Mouse (Mus musculus): ENCODE measurements around the gene Paip2b. TPM values are rescaled to one million over a fixed set of nuclear protein-coding genes. Genes with fewer than 3 reads are reported as not detected.
A peak's percentile ranks its signal among the peaks of the same experiment; 100 is the strongest.

Gene Paip2b
- polyA plus RNA-seq (2014; fragmentation: Nextera tagmentation; extraction: Ambion mirVana): 17.2 and 17.3 TPM in 2 replicates

- WGBS: 0% methylated on average over 24 of the region's 37 CpGs
- Histone ChIP-seq H3K36me3 (ENCODE audit: control insufficient read depth, insufficient read depth, low read length) (peaks cover 4% of the 10 kb centered on the region; the same call in 1 of the 2 replicates), H3K4me1 (ENCODE audit: control insufficient read depth, insufficient read depth, low read length) (peaks cover 5% of the 10 kb centered on the region; the same call in 1 of the 2 replicates), H3K9ac (ENCODE audit: low read depth, low read length) (peak within 1 kb of the TSS; percentile 84), H3K4me3 (ENCODE audit: low read depth, low read length) (peak within 1 kb of the TSS; percentile 73), H3K9me3 (ENCODE audit: control insufficient read depth, low read length) (no peaks in the 10 kb centered on the region), H3K27me3 (replicated peaks; ENCODE audit: control insufficient read depth, insufficient read depth, low read length) (no peaks in the 10 kb centered on the region), H3K4me2 (ENCODE audit: low read depth, low read length) (peak within 1 kb of the TSS; percentile 66), H3K27ac (replicated peaks; ENCODE audit: low read depth, low read length) (peak within 1 kb of the TSS; percentile 86)
- DNase-seq (ENCODE audit: low spot score) (peak; percentile 100), ATAC-seq (ENCODE audit: low read depth) (peak; percentile 99)
Measured at GRCm38 (mm10) chr6:83831606-83832123, at the start of gene Paip2b. Gene Paip2b (minus strand): TSS chr6:83831741.

- peak overlapping the region; percentile 12; the same call in 1 of the 2 replicates for H3K4me3 ChIP-seq (ENCODE audit: low read depth, low read length)
- H3K4me1 ChIP-seq (ENCODE audit: control insufficient read depth, insufficient read depth, low read length): no peaks in the 10 kb centered on the region
- ATAC-seq (ENCODE audit: low read depth) (no peak), DNase-seq (ENCODE audit: low spot score) (peak; percentile 75)
- H3K9me3 ChIP-seq (ENCODE audit: control insufficient read depth, low read length): no peaks in the 10 kb centered on the region
- no peak overlapping the region for H3K27ac ChIP-seq (replicated peaks; ENCODE audit: low read depth, low read length)
- peak overlapping the region; percentile 35 for H3K9ac ChIP-seq (ENCODE audit: low read depth, low read length)
- peak overlapping the region; percentile 16; the same call in 1 of the 2 replicates for H3K4me2 ChIP-seq (ENCODE audit: low read depth, low read length)
- 1% methylated on average over 4 of the region's 4 CpGs for WGBS
- H3K27me3 ChIP-seq (replicated peaks; ENCODE audit: control insufficient read depth, insufficient read depth, low read length): no peaks in the 10 kb centered on the region
- H3K36me3 ChIP-seq (ENCODE audit: control insufficient read depth, insufficient read depth, low read length): no peaks in the 10 kb centered on the region
Measured at GRCm38 (mm10) chr6:83879815-83880214, 48.3 kb upstream of the Paip2b start.

DNA sequence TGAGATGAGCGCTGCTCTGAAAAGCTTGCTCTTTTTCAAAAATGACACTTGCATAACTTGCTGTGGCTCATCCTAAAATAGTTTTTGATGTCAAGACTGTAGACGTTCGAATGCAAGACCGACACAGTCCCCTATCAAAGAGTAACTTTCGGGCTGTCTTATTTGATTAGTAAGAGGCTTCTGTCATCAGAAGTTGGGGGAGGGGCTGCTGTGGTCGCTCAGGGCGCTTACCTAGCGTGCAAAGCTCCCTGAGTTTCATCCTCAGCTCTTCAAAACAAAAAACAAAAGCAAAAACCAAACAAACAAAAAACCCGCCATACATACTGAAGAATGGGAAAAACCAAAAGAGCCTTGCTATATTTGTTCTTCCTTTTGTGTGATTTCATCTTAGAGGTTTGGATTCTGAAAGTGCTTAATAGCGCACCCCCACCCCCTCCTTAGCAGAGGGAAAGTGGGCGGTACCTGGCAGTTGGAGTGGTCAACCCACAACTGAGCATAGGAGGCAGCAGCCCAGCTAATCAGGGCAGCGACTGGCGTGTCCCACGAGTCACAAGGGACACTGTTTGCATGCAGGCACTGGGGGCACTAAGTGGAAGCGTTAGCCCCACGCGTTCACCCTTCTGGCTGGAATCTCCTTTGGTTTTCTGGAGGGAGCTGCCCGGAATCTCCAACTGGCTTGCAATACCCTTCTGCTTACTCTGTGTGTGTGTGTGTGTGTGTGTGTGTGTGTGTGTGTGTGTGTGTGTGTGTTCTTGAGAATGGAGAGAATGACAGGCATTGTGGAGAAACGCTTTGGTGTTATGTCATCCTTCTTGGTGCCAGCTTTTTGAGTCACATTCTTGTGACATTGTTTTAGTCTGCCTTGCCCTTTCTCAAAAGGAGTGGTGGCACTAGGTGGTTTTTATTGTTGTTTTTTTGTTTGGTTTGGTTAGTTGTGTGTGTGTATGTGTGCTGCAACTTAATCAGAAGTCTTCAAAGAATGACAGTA, 36.4 kb upstream of the Paip2b start:
- 0 out of 2 replicates have a peak, but pooled peaks have one; percentile 50 for ATAC-seq (ENCODE audit: low read depth)

GRCm38 (mm10) chr6:83866954-83867597, 35.5 kb upstream of the Paip2b start, which contains the start of gene Zfp638:
Gene Zfp638 (plus strand): TSS chr6:83867109.
- Histone ChIP-seq H3K4me3 (ENCODE audit: low read depth, low read length) (peak within 1 kb of the TSS; percentile 59), H3K27me3 (replicated peaks; ENCODE audit: control insufficient read depth, insufficient read depth, low read length) (no peaks in the 10 kb centered on the region), H3K9me3 (ENCODE audit: control insufficient read depth, low read length) (no peaks in the 10 kb centered on the region), H3K4me1 (ENCODE audit: control insufficient read depth, insufficient read depth, low read length) (0 out of 2 replicates have a peak, but pooled peaks cover 2% of the 10 kb centered on the region), H3K9ac (ENCODE audit: low read depth, low read length) (peak within 1 kb of the TSS; percentile 52), H3K36me3 (ENCODE audit: control insufficient read depth, insufficient read depth, low read length) (no peaks in the 10 kb centered on the region), H3K27ac (replicated peaks; ENCODE audit: low read depth, low read length) (no peak within 1 kb of the TSS), H3K4me2 (ENCODE audit: low read depth, low read length) (peak within 1 kb of the TSS; percentile 100)
- DNase-seq (ENCODE audit: low spot score): peak; percentile 92
- peak; percentile 97 for ATAC-seq (ENCODE audit: low read depth)
- WGBS: 0% methylated on average over 29 of the region's 50 CpGs

More for the DNA sequence above, 36.4 kb upstream of the Paip2b start:
- 0 out of 2 replicates have a peak, but pooled peaks cover 2% of the 10 kb centered on the region for H3K4me1 ChIP-seq (ENCODE audit: control insufficient read depth, insufficient read depth, low read length)
- peak overlapping the region; percentile 59 for H3K4me3 ChIP-seq (ENCODE audit: low read depth, low read length)
- no peaks in the 10 kb centered on the region for H3K27me3 ChIP-seq (replicated peaks; ENCODE audit: control insufficient read depth, insufficient read depth, low read length)
- no peaks in the 10 kb centered on the region for H3K36me3 ChIP-seq (ENCODE audit: control insufficient read depth, insufficient read depth, low read length)
- no peak overlapping the region for H3K27ac ChIP-seq (replicated peaks; ENCODE audit: low read depth, low read length)
- peak overlapping the region; percentile 52 for H3K9ac ChIP-seq (ENCODE audit: low read depth, low read length)
- no peaks in the 10 kb centered on the region for H3K9me3 ChIP-seq (ENCODE audit: control insufficient read depth, low read length)
- 4% methylated on average over 19 of the region's 19 CpGs for WGBS
- DNase-seq (ENCODE audit: low spot score): peak; percentile 43
- H3K4me2 ChIP-seq (ENCODE audit: low read depth, low read length): peak overlapping the region; percentile 100

DNA sequence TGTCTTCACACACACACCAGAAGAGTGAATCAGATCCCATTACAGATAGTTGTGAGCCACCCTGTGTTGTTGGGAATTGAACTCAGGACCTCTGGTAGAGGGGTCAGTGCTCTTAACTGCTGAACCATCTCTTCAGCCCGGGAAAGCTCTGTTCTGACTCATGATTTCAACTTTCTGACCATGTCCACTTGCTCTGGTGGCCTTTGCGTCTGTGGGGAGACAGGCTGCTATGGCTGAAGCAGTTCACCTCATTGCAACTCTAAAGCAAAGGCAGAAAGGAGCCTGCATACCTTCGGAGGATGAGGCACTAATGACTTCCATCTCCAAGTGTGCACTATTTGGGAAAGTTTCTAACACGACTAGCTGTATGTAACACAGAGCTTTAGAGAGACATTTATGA, 34.9 kb upstream of the Paip2b start:
- H3K27me3 ChIP-seq (replicated peaks; ENCODE audit: control insufficient read depth, insufficient read depth, low read length): no peaks in the 10 kb centered on the region
- H3K9me3 ChIP-seq (ENCODE audit: control insufficient read depth, low read length): no peaks in the 10 kb centered on the region
- no peak overlapping the region for H3K9ac ChIP-seq (ENCODE audit: low read depth, low read length)
- H3K4me1 ChIP-seq (ENCODE audit: control insufficient read depth, insufficient read depth, low read length): 0 out of 2 replicates have a peak, but pooled peaks cover 2% of the 10 kb centered on the region
- no peak overlapping the region for H3K27ac ChIP-seq (replicated peaks; ENCODE audit: low read depth, low read length)
- ATAC-seq (ENCODE audit: low read depth) (no peak), DNase-seq (ENCODE audit: low spot score) (no peak)
- WGBS: 29% methylated on average over 4 of the region's 4 CpGs
- no peak overlapping the region for H3K4me3 ChIP-seq (ENCODE audit: low read depth, low read length)
- H3K4me2 ChIP-seq (ENCODE audit: low read depth, low read length): peak overlapping the region; percentile 100
- H3K36me3 ChIP-seq (ENCODE audit: control insufficient read depth, insufficient read depth, low read length): no peaks in the 10 kb centered on the region

- no peak for ATAC-seq (ENCODE audit: low read depth)
- Histone ChIP-seq H3K4me2 (ENCODE audit: low read depth, low read length) (no peak overlapping the region), H3K27ac (replicated peaks; ENCODE audit: low read depth, low read length) (no peak overlapping the region), H3K36me3 (ENCODE audit: control insufficient read depth, insufficient read depth, low read length) (no peaks in the 10 kb centered on the region), H3K27me3 (replicated peaks; ENCODE audit: control insufficient read depth, insufficient read depth, low read length) (no peaks in the 10 kb centered on the region), H3K9ac (ENCODE audit: low read depth, low read length) (no peak overlapping the region), H3K9me3 (ENCODE audit: control insufficient read depth, low read length) (no peaks in the 10 kb centered on the region), H3K4me3 (ENCODE audit: low read depth, low read length) (no peak overlapping the region), H3K4me1 (ENCODE audit: control insufficient read depth, insufficient read depth, low read length) (0 out of 2 replicates have a peak, but pooled peaks cover 2% of the 10 kb centered on the region)
- WGBS: 62% methylated on average over 4 of the region's 4 CpGs
- no peak for DNase-seq (ENCODE audit: low spot score)
Measured at GRCm38 (mm10) chr6:83863538-83863937, 32.0 kb upstream of the Paip2b start.

GRCm38 (mm10) chr6:83860033-83860432, 28.5 kb upstream of the Paip2b start:
- ATAC-seq (ENCODE audit: low read depth): no peak
- no peaks in the 10 kb centered on the region for H3K4me1 ChIP-seq (ENCODE audit: control insufficient read depth, insufficient read depth, low read length)
- no peaks in the 10 kb centered on the region for H3K27me3 ChIP-seq (replicated peaks; ENCODE audit: control insufficient read depth, insufficient read depth, low read length)
- H3K4me3 ChIP-seq (ENCODE audit: low read depth, low read length): no peak overlapping the region
- DNase-seq (ENCODE audit: low spot score): no peak
- WGBS: 80% methylated on average over 9 of the region's 9 CpGs
- no peak overlapping the region for H3K9ac ChIP-seq (ENCODE audit: low read depth, low read length)
- no peaks in the 10 kb centered on the region for H3K36me3 ChIP-seq (ENCODE audit: control insufficient read depth, insufficient read depth, low read length)
- H3K4me2 ChIP-seq (ENCODE audit: low read depth, low read length): no peak overlapping the region
- H3K27ac ChIP-seq (replicated peaks; ENCODE audit: low read depth, low read length): no peak overlapping the region
- no peaks in the 10 kb centered on the region for H3K9me3 ChIP-seq (ENCODE audit: control insufficient read depth, low read length)

DNA sequence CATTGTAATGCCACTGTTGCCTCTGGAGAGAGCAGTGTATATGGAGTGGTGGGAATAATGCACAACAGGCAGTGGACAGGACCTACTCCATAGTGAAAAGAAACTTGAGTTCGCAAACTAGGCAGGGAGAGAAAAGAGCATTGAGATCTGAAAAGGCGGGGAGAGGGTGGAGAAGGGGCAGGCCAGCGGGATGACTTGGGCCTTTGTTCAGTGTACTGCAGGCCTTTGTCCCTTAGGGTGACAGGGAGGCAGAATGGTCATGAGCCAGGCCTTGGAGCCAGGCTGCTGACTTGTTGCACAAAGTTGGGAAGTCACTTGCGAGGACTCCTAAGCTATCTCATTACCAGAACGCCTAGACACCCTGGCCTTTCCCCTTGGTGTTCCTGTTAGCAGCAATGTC, 25.9 kb upstream of the Paip2b start:
- H3K9me3 ChIP-seq (ENCODE audit: control insufficient read depth, low read length): no peaks in the 10 kb centered on the region
- no peaks in the 10 kb centered on the region for H3K4me1 ChIP-seq (ENCODE audit: control insufficient read depth, insufficient read depth, low read length)
- ATAC-seq (ENCODE audit: low read depth): 0 out of 2 replicates have a peak, but pooled peaks have one; percentile 15
- no peaks in the 10 kb centered on the region for H3K36me3 ChIP-seq (ENCODE audit: control insufficient read depth, insufficient read depth, low read length)
- no peak overlapping the region for H3K4me2 ChIP-seq (ENCODE audit: low read depth, low read length)
- H3K9ac ChIP-seq (ENCODE audit: low read depth, low read length): no peak overlapping the region
- no peak overlapping the region for H3K4me3 ChIP-seq (ENCODE audit: low read depth, low read length)
- no peak for DNase-seq (ENCODE audit: low spot score)
- H3K27ac ChIP-seq (replicated peaks; ENCODE audit: low read depth, low read length): no peak overlapping the region
- no peaks in the 10 kb centered on the region for H3K27me3 ChIP-seq (replicated peaks; ENCODE audit: control insufficient read depth, insufficient read depth, low read length)
- WGBS: 43% methylated on average over 5 of the region's 5 CpGs
